Mouse (Mus musculus): ENCODE data around the gene Srrm2. TPM values are rescaled to one million over a fixed set of nuclear protein-coding genes. Genes with fewer than 3 reads are reported as not detected.
A peak's percentile ranks its signal among the peaks of the same experiment; 100 is the strongest.
"Not testable (repeated sequence)": the region's sequence is repeated elsewhere in the genome, so short reads cannot be mapped to it uniquely, and the experiment has no call there.

Gene Srrm2
- total RNA-seq, 2 experiments from 2014 or later, result 293 to 304 TPM

- DNase-seq (ENCODE audit: low spot score in 2 of 2), result no peak
Measured at GRCm38 (mm10) chr17:23762976-23763375, 27.4 kb upstream of the Srrm2 start.

- DNase-seq (ENCODE audit: low spot score in 2 of 2), result no peak
Measured at GRCm38 (mm10) chr17:23770493-23770892, 19.8 kb upstream of the Srrm2 start.

GRCm38 (mm10) chr17:23770896-23771283 is 19.4 kb upstream of the Srrm2 start:
- DNase-seq (ENCODE audit: low spot score in 2 of 2), result no peak

GRCm38 (mm10) chr17:23771284-23772218 is 18.8 kb upstream of the Srrm2 start, which contains the start of gene Flywch1:
TSS of gene Flywch1 (minus strand) at chr17:23771602.
- peak; percentile 97 to 98 for DNase-seq (ENCODE audit: low spot score in 2 of 2)

GRCm38 (mm10) chr17:23772219-23772556 is 18.1 kb upstream of the Srrm2 start:
- not testable (repeated sequence) for DNase-seq (ENCODE audit: low spot score in 2 of 2)

- no peak for DNase-seq (ENCODE audit: low spot score in 2 of 2)
Measured at GRCm38 (mm10) chr17:23773676-23774075, 16.7 kb upstream of the Srrm2 start.

GRCm38 (mm10) chr17:23774090-23774489 is 16.2 kb upstream of the Srrm2 start:
- DNase-seq (ENCODE audit: low spot score in 2 of 2), result peak; percentile 61 to 84

GRCm38 (mm10) chr17:23776216-23776615 is 14.1 kb upstream of the Srrm2 start:
- DNase-seq (ENCODE audit: low spot score in 2 of 2), result no peak

GRCm38 (mm10) chr17:23777141-23777540 is 13.2 kb upstream of the Srrm2 start:
- no peak for DNase-seq (ENCODE audit: low spot score in 2 of 2)

- no peak for DNase-seq (ENCODE audit: low spot score in 2 of 2)
Measured at GRCm38 (mm10) chr17:23778447-23778846, 11.9 kb upstream of the Srrm2 start.

- no peak for DNase-seq (ENCODE audit: low spot score in 2 of 2)
Measured at GRCm38 (mm10) chr17:23783352-23783751, 7.0 kb upstream of the Srrm2 start.

- DNase-seq (ENCODE audit: low spot score in 2 of 2), result peak; percentile 38 to 64
Measured at GRCm38 (mm10) chr17:23785561-23786471, 4.5 kb upstream of the Srrm2 start, which contains the start of gene Flywch2. TSS of gene Flywch2 (minus strand) at chr17:23786081.

GRCm38 (mm10) chr17:23786510-23786931 is 3.8 kb upstream of the Srrm2 start:
- DNase-seq (ENCODE audit: low spot score in 2 of 2), result no peak

- DNase-seq (ENCODE audit: low spot score in 2 of 2), result no peak
Measured at GRCm38 (mm10) chr17:23788973-23789372, 1.4 kb upstream of the Srrm2 start.

- DNase-seq (ENCODE audit: low spot score in 2 of 2), result no peak
Measured at GRCm38 (mm10) chr17:23789749-23790268, 523 bp upstream of the Srrm2 start.

- no peak for DNase-seq (ENCODE audit: low spot score in 2 of 2)
Measured at GRCm38 (mm10) chr17:23791079-23791357, 686 bp downstream of the Srrm2 start.

- DNase-seq (ENCODE audit: low spot score in 2 of 2), result no peak
Measured at GRCm38 (mm10) chr17:23795323-23795722, 5.0 kb downstream of the Srrm2 start.

GRCm38 (mm10) chr17:23797316-23797715 is 7.0 kb downstream of the Srrm2 start:
- no peak for DNase-seq (ENCODE audit: low spot score in 2 of 2)

- no peak for DNase-seq (ENCODE audit: low spot score in 2 of 2)
Measured at GRCm38 (mm10) chr17:23801627-23802026, 11.3 kb downstream of the Srrm2 start.

- DNase-seq (ENCODE audit: low spot score in 2 of 2), result peak; percentile 91 to 97
Measured at GRCm38 (mm10) chr17:23802746-23803365, 12.5 kb downstream of the Srrm2 start.

GRCm38 (mm10) chr17:23803366-23804041 is 13.2 kb downstream of the Srrm2 start:
- DNase-seq (ENCODE audit: low spot score in 2 of 2), result peak; percentile 64 to 83

All from gastrocnemius, postnatal 4 days (tissue).